Mouse (Mus musculus) embryonic stem cell, embryonic (primary cell): ENCODE results near the gene Tmem126b.

Experiments used
- CTCF ChIA-PET, 4 experiments: fragments of 300-600 bp in 2 of 4; fragments of 350-600 bp in 2 of 4; sonication (Branson Sonifier 250); formaldehyde crosslinking; loops; one replicate each; lab custom pipeline; 2022; ENCODE audit warnings: inconsistent platforms in 2 of 4; lab: Charles Lee
- POLR2A ChIA-PET, 4 experiments: fragments of 300-600 bp in 2 of 4; fragments of 350-600 bp in 2 of 4; sonication (Branson Sonifier 250); formaldehyde crosslinking; loops; one replicate each; lab custom pipeline; 2022; ENCODE audit warnings: antibody characterized with exemption in 4 of 4, inconsistent platforms in 1 of 4; lab: Charles Lee

The Tmem126b gene

GRCm38 (mm10) chr7:90475793-90476312, at the start of gene Tmem126b:
TSS of gene Tmem126b (minus strand) at chr7:90476001.
- CTCF ChIA-PET: interaction anchor here in 2 of 4 experiments (0.7 to 1.0 kb wide), 2 partner anchors 16 to 1578 kb away, joined by 3 to 4 read pairs; no protein-coding TSS in a partner anchor
- POLR2A ChIA-PET: interaction anchor here in 3 of 4 experiments (0.7 to 3.2 kb wide), 26 partner anchors 9 to 751 kb away, joined by 3 to 19 read pairs (median 5); partner anchors contain the start of genes Tmem126a (in 2 of the 3), Ccdc89 (in 1 of the 3), Crebzf (in 1 of the 3) and Hikeshi (in 1 of the 3)

DNA sequence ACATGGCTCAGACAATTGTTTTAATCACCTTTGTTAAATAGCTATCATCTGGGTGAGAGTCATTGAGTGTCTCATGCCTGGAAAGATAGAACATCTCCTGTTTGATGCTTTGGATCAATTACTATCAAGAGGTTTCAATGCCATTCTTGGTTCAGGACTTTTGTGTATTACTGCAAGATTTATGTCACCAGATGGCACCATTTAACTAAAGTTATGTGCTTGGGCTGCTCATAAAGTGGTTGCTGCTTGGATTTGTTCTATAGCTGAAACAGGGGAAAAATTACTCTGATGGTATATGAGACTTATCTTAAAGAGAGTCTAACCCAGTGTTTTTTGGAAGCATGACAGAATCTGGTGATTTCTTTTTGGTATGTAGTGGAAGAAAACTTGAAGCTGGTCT, 36.5 kb upstream of the Tmem126b start:
- CTCF ChIA-PET: interaction anchor here in 1 of 4 experiments (0.8 kb wide), 1 partner anchor 714 kb away, joined by 3 read pairs; no protein-coding TSS in a partner anchor
- POLR2A ChIA-PET: no interaction called here

DNA sequence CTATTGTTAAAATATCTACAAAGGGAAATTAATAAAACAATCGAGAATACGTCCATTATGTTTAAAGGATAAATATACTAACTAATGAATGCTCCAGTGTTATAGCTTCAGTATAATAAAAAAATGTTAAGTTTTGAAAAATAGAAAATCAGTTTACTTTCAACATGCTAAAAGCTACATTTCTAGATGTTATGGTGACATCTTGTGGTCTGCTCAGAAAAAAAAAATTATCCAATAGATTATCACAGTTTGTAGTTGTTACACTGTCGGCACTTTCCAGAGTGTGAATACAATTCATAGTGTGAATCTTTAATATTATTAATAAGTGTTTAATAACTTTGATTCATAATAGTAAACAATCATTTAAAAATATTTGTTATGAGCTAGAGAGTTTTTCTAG, 32.3 kb upstream of the Tmem126b start:
- ChIA-PET CTCF (interaction anchor here in 2 of 4 experiments (0.7 kb wide), 2 partner anchors 224 to 1524 kb away, joined by 3 to 7 read pairs; no protein-coding TSS in a partner anchor), POLR2A (interaction anchor here in 1 of 4 experiments (0.6 kb wide), 1 partner anchor 202 kb away, joined by 3 read pairs; no protein-coding TSS in a partner anchor)

- POLR2A ChIA-PET: no interaction called here
Measured at GRCm38 (mm10) chr7:90482607-90483006, 6.8 kb upstream of the Tmem126b start.

DNA sequence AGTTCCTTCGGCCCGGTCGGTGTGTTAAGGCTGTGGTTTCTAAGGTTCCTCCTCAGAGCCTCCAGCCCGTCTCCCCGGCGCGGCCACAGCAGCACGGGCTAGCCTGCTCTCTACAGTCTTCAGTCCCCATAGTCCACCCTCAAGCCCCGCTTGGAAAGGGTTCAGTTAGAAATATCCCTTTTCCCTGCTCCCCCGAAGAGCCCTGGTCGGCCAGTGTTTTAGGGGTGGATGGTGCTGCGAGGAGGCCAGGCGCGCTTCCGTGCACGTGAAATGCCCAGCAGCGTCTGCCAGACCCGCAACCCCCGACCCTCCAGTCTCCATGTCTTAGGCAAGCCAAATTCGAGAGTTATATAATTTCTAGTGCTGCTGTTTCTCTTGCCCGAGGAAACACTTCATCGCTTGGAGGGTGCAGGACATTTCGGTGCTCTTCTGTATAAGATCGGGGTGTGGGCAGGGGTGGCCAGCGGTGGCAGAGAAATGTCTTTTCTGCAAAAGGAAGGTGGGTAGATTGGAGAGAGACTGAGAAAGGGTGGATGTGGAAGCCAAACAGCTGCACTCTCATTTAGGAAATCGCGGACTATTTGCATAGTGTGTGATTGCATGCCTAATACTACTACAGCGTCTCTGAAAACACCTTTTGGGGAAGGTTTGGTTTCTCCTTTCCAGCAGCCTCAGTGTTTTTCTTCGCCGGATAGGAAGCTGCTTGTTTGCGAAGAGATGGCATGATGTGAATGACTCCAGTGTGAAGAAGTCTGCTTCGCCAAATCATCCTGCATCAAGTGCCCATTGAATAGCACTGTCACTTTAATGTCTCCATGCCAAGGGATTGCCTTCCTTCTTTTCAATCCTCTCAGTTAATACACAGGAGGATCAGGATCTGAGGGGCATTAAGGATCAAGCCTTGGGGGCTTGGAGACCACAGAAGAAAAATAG, 778 bp upstream of the Tmem126b start, which contains the start of gene Dlg2:
Gene Dlg2, plus strand, starts transcription at position 360 of the 933 bp plus-strand sequence.
- ChIA-PET POLR2A (interaction anchor here in 3 of 4 experiments (0.7 to 3.2 kb wide), 26 partner anchors 8 to 750 kb away, joined by 3 to 19 read pairs (median 5); partner anchors contain the start of genes Tmem126a (in 2 of the 3), Ccdc89 (in 1 of the 3), Crebzf (in 1 of the 3) and Hikeshi (in 1 of the 3)), CTCF (interaction anchor here in 2 of 4 experiments (0.7 to 1.0 kb wide), 2 partner anchors 16 to 1578 kb away, joined by 3 to 4 read pairs; no protein-coding TSS in a partner anchor)

More at GRCm38 (mm10) chr7:90482607-90483006, 6.8 kb upstream of the Tmem126b start:
- CTCF ChIA-PET: no interaction called here

DNA sequence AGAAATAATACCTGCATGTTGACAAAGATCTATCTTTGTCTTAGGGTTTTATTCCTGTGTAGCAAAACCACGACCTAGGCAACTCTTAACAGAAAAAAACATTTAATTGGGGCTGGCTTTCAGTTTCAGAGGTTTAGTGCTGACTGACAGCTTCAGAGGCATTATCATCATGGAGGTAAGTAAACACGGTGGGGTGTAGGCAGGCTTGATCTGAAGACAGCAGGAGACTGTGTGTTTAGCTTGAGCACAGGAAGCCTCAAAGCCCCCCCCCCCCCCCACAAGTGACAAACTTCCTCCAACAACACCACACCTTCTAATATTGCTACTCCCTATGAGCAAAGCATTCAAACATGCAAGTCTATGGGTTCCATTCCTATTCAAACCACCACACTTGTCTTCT, 2.3 kb downstream of the Tmem126b start:
- CTCF ChIA-PET: interaction anchor here in 1 of 4 experiments (0.8 kb wide), 1 partner anchor 14 kb away, joined by 3 read pairs; no protein-coding TSS in a partner anchor
- POLR2A ChIA-PET: interaction anchor here in 3 of 4 experiments (0.6 to 1.3 kb wide), 8 partner anchors 12 to 1153 kb away, joined by 3 to 5 read pairs (median 3); partner anchors contain the start of gene Tmem126a (in 2 of the 3)

GRCm38 (mm10) chr7:90461441-90461840, 14.4 kb downstream of the Tmem126b start:
- POLR2A ChIA-PET: interaction anchor here in 2 of 4 experiments (0.7 to 3.2 kb wide), 8 partner anchors 11 to 65 kb away, joined by 3 to 19 read pairs (median 6); partner anchors contain the start of gene Tmem126b (in 2 of the 2)
- CTCF ChIA-PET: no interaction called here

DNA sequence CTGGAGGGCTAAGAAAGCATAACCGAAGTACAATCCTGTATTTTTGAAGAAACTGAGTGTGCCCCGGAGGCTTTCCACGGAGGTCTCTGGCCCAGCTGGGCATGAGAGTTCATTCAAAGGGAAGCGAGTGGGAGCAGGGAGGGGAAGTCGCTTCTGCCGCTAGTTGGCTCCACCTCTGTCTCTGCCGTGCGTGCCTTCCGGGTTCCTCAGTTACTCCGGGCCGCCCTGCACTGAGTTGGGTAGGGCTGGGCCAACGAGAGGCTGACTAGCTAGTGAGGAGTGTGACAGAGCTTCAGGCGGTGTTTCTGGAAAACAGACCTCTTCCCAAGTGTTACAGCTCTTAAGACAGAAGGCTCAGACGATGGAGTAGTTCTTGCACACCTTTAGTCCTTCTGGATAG, 14.9 kb downstream of the Tmem126b start:
- CTCF ChIA-PET: interaction anchor here in 2 of 4 experiments (1.0 to 1.1 kb wide), 2 partner anchors 9 to 15 kb away, joined by 3 to 4 read pairs; partner anchors contain the start of gene Tmem126b (in 1 of the 2)
- POLR2A ChIA-PET: interaction anchor here in 3 of 4 experiments (0.8 to 3.2 kb wide), 12 partner anchors 9 to 520 kb away, joined by 3 to 19 read pairs (median 6); partner anchors contain the start of genes Tmem126b (in 3 of the 3) and Hikeshi (in 1 of the 3)

- CTCF ChIA-PET: interaction anchor here (0.6 to 1.1 kb wide), 6 partner anchors 9 to 636 kb away, joined by 3 to 5 read pairs (median 4); partner anchors contain the start of gene Tmem126b (in 1 of the 4)
- POLR2A ChIA-PET: interaction anchor here in 3 of 4 experiments (0.6 to 3.2 kb wide), 14 partner anchors 8 to 869 kb away, joined by 3 to 19 read pairs (median 6); partner anchors contain the start of genes Tmem126b (in 3 of the 3), Ccdc89 (in 1 of the 3), Crebzf (in 1 of the 3) and Dlg2 (in 1 of the 3)
Measured at GRCm38 (mm10) chr7:90460330-90460729, 15.5 kb downstream of the Tmem126b start.

- ChIA-PET CTCF (no interaction called here), POLR2A (interaction anchor here in 3 of 4 experiments (0.6 to 3.2 kb wide), 16 partner anchors 10 to 516 kb away, joined by 3 to 19 read pairs (median 4); partner anchors contain the start of genes Tmem126b (in 2 of the 3), Ccdc89 (in 1 of the 3), Crebzf (in 1 of the 3) and Eed (in 1 of the 3))
Measured at GRCm38 (mm10) chr7:90457517-90457916, 18.3 kb downstream of the Tmem126b start.

- ChIA-PET CTCF (interaction anchor here in 1 of 4 experiments (0.6 kb wide), 1 partner anchor 13 kb away, joined by 3 read pairs; no protein-coding TSS in a partner anchor), POLR2A (interaction anchor here in 3 of 4 experiments (0.6 to 3.2 kb wide), 27 partner anchors 8 to 521 kb away, joined by 3 to 19 read pairs (median 3); partner anchors contain the start of genes Hikeshi (in 2 of the 3), Tmem126b (in 2 of the 3), Ccdc89 (in 1 of the 3) and Crebzf (in 1 of the 3))
Measured at GRCm38 (mm10) chr7:90456845-90457468, 18.8 kb downstream of the Tmem126b start, which contains the start of gene Tmem126a. TSS of gene Tmem126a (minus strand) at chr7:90457229.

DNA sequence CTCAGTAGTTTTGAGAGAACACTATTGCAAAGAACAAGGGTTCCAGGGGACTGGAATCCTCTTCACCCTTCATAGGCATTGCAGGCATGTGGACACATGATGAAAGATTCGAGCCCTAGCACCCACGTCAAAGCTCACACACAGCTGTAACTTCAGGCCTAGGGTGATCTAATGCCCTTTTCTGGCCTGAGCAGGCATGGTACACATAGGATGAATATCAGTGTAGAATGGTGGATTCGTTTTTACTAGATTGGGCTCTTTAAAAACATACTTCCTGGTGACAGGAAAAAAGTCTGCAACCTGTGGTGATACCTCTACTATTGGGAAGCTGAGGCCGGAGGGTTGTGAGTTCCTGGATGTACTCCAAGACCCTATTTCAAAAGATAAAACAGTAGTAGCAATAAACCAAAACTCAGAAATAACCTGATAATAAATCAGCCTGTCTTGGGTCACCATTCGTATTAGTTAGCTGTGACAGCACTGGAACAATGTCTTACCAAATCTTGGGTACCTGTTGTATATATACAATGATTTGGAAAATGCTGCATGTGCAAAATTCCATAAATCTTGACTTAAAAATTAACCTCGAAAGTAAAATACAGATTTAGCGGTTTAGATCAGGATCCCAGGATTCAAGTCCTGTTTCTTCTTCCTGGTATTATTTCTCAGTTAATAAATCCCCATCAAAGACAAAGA, 19.5 kb downstream of the Tmem126b start:
- POLR2A ChIA-PET: interaction anchor here in 3 of 4 experiments (0.6 to 3.2 kb wide), 26 partner anchors 8 to 520 kb away, joined by 3 to 19 read pairs (median 4); partner anchors contain the start of genes Hikeshi (in 2 of the 3), Tmem126b (in 2 of the 3), Ccdc89 (in 1 of the 3) and Crebzf (in 1 of the 3)
- CTCF ChIA-PET: interaction anchor here in 1 of 4 experiments (0.6 kb wide), 1 partner anchor 12 kb away, joined by 3 read pairs; no protein-coding TSS in a partner anchor

DNA sequence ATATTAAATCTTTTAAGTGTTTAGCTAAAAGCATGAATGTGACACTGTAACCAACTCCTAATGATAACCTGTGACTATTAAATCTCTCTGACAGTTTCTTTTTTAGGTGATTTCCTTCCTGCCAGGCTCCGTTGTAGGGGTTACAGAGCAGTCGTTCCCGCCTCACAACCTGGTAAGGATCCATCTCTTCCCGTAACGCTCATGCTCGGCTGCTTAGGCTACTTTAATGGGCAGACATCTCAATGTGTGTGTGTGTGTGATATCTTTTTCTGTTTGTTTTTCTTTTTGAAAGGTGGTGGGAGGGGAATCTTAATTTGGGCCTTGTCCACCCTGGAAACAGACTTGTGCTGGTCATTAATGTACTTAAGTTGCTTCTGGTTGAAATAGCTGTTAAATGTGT, 31.6 kb downstream of the Tmem126b start:
- POLR2A ChIA-PET: interaction anchor here in 3 of 4 experiments (0.6 to 3.5 kb wide), 16 partner anchors 9 to 552 kb away, joined by 3 to 33 read pairs (median 4); partner anchors contain the start of genes Tmem126a (in 3 of the 3), Tmem126b (in 2 of the 3), Ccdc89 (in 1 of the 3) and Dlg2 (in 1 of the 3)
- CTCF ChIA-PET: interaction anchor here in 1 of 4 experiments (1.4 kb wide), 1 partner anchor 13 kb away, joined by 3 read pairs; the partner anchor contains the start of gene Tmem126a

DNA sequence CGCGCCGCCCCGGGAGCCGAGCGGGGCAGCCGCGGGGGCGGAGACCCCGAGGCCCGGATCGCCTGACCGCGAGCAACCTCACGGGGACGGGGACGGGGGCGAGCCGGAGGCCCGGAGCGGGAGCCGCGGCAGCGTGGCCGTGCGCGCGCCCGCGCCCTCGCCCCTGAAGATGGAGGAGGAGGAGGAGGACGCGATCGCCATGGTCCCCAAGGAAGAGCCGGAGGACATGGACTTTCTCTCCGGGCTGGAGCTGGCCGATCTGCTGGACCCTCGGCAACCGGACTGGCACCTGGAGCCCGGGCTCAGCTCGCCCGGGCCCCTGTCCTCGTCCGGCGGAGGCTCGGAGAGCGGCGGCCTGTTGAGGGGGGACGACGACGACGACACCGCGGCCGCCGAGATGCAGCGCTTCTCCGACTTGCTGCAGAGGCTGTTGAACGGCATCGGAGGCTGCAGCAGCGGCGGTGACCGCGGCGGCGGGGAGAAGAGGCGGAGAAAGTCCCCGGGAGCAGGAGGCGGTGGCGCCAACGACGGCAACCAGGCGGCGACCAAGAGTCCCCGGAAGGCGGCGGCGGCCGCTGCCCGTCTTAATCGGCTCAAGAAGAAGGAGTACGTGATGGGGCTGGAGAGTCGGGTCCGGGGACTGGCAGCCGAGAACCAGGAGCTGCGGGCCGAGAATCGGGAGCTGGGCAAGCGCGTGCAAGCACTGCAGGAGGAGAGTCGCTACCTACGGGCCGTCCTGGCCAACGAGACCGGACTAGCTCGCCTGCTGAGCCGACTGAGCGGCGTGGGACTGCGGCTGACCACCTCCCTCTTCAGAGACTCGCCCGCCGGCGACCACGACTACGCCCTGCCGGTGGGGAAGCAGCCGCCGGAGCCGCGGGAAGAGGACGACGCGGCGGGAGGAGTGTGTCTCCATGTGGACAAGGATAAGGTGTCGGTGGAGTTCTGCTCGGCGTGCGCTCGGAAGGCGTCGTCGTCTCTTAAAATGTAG, 32.4 kb downstream of the Tmem126b start:
- POLR2A ChIA-PET: interaction anchor here in 3 of 4 experiments (0.6 to 3.5 kb wide), 19 partner anchors 7 to 551 kb away, joined by 3 to 33 read pairs (median 5); partner anchors contain the start of genes Tmem126a (in 3 of the 3), Tmem126b (in 2 of the 3), Ccdc89 (in 1 of the 3) and Dlg2 (in 1 of the 3)
- CTCF ChIA-PET: interaction anchor here in 1 of 4 experiments (1.4 kb wide), 1 partner anchor 13 kb away, joined by 3 read pairs; the partner anchor contains the start of gene Tmem126a
